Mouse (Mus musculus): ENCODE results near the gene Fcrl5.

DNA sequence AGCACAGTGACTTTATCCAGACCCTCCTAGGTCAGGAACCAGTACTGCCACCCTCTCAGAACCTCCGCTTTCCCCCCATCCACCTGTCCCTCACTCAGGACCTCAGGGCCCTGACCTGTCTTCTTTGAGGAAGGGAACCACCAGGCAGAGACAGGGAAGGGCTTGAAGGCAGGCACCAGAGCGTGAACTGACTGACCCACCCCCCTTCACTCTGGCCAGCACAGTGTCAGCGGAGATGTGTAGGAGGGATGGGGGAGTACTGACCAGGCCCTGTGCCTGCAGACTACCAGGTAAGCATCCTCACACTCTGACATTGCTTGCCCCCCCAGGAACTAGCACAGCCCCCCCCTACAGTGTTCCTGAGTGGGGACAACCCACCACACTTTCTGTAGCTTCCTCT, 110.0 kb downstream of the Fcrl5 start:
- TF ChIP-seq USF1 (IDR thresholded peaks at IDR 0.05; ENCODE audit: low read depth) (no peak), CTCF (IDR thresholded peaks at IDR 0.05; ENCODE audit: control insufficient read depth, insufficient read depth, insufficient read length) (no peak), MAX (IDR thresholded peaks at IDR 0.05) (no peak)

Measured in C2C12 (cell line).